Mouse (Mus musculus) liver, embryonic 15.5 days (tissue): ENCODE measurements around the gene E130116L18Rik. TPM values are rescaled to one million over a fixed set of nuclear protein-coding genes. Genes with fewer than 3 reads are reported as not detected.
A peak's percentile ranks its signal among the peaks of the same experiment; 100 is the strongest.
"Not testable (repeated sequence)": the region's sequence is repeated elsewhere in the genome, so short reads cannot be mapped to it uniquely, and the experiment has no call there.

Experiments used
- ATAC-seq: fragments of 200-750 bp; cut with Nextera tagmentation; 2 replicates; pipeline ENCODE4 v1.8.0; 2017; ENCODE audit warnings: moderate number of reproducible peaks, mild to moderate bottlenecking, moderate library complexity; ENCODE audit not compliant: insufficient read depth
- H3K27ac ChIP-seq: fragments of 300-500 bp; sonication (generic); replicated peaks from 2 replicates; pipeline ENCODE4 v1.5.1; 2015; ENCODE audit warnings: mild to moderate bottlenecking, inconsistent platforms
- H3K27me3 ChIP-seq: fragments of 300-500 bp; sonication (generic); 2 replicates; pipeline ENCODE4 v1.6.1; 2015; ENCODE audit warnings: mild to moderate bottlenecking, inconsistent platforms
- H3K36me3 ChIP-seq: fragments of 300-500 bp; sonication (generic); replicated peaks from 2 replicates; pipeline ENCODE4 v1.6.1; 2015; ENCODE audit warnings: moderate library complexity, mild to moderate bottlenecking, inconsistent platforms
- H3K4me1 ChIP-seq: fragments of 300-500 bp; sonication (generic); replicated peaks from 2 replicates; pipeline ENCODE4 v1.6.1; 2015; ENCODE audit warnings: inconsistent platforms
- H3K4me2 ChIP-seq: fragments of 300-500 bp; sonication (generic); 2 replicates; pipeline ENCODE4 v1.6.1; 2015; ENCODE audit warnings: moderate library complexity, mild to moderate bottlenecking, inconsistent platforms
- H3K4me3 ChIP-seq: fragments of 300-500 bp; sonication (generic); replicated peaks from 2 replicates; pipeline ENCODE4 v1.5.1; 2015; ENCODE audit warnings: mild to moderate bottlenecking, inconsistent platforms
- H3K9ac ChIP-seq: fragments of 300-500 bp; sonication (generic); 2 replicates; pipeline ENCODE4 v1.6.1; 2015; ENCODE audit warnings: moderate library complexity, mild to moderate bottlenecking, inconsistent platforms
- H3K9me3 ChIP-seq: fragments of 300-500 bp; sonication (generic); replicated peaks from 2 replicates; pipeline ENCODE4 v1.6.1; 2016; ENCODE audit warnings: inconsistent platforms
- WGBS: fragments of 180-500 bp; shearing (Covaris S2); methylation state at CpG from one replicate; pipeline ENCODE4 v1.1.7; 2015; ENCODE audit warnings: mixed read lengths; ENCODE audit not compliant: insufficient replicate concordance; 5-methylcytosine and 5-hydroxymethylcytosine counted together
- polyA plus RNA-seq: library from polyadenylated mRNA; unstranded; fragments of >200 nt; fragmentation: Nextera tagmentation; extraction: Ambion mirVana; gene quantifications from 2 replicates; pipeline ENCODE4 v1.2.1, GENCODE M21; 2015

Gene E130116L18Rik
- polyA plus RNA-seq, 1 experiment from 2014 or later, result not detected

DNA sequence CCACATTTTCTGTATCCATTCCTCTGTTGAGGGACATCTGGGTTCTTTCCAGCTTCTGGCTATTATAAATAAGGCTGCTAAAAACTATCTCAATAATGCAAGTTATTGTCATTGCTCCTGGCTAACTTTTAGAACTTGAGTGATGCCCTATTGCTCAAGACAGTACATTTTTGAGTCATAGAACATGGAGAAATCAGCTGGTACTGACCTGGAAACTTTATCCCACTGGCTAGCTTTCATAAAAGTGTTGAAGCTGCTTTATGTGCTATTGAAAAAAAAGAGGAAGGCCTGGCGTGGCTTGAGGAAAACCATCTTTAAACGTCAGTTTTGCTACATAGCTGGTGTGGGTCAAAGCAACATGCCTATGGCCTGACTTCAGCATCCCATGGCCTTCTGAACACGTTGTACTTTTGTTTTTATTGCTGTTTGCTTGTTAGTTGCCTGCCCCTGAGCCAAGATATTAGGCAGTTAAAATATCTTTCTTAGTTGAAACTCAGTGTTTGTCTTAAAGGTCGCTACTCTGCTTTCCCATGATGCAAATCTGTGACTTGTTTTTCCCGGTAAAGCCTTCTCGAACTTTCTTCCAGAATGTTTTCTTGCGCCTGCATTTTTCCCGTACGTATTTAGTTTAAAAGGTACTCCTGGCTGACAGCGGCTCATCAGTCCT is 23.0 kb upstream of the E130116L18Rik start:
- Histone ChIP-seq H3K9ac (no peak overlapping the region), H3K27me3 (no peaks in the 10 kb centered on the region), H3K9me3 (no peaks in the 10 kb centered on the region), H3K4me1 (0 out of 2 replicates have a peak, but pooled peaks cover 4% of the 10 kb centered on the region), H3K36me3 (peaks cover 3% of the 10 kb centered on the region; the same call in 1 of the 2 replicates), H3K4me3 (no peak overlapping the region), H3K27ac (no peak overlapping the region), H3K4me2 (no peak overlapping the region)
- ATAC-seq, result no peak
- 66% methylated on average over 10 of the region's 10 CpGs for WGBS

DNA sequence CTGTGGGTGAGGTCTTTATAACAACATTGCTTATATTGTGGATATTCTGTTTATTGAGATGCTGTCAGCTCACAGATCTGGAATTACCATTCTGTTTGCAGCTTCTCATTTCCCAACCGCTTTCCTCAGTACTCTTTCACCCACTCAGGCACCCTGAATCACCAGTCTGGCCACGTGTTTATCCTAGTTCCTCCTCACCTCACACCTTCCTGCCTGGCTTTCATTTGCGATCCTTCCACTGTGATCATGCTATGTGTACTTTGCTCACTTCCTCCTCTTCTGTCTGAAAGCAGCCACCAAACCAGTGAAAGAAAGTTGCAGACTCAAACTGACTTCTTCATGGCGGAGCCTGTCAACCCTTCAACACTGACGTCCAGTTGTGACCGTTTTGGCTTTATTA is 20.1 kb upstream of the E130116L18Rik start:
- Histone ChIP-seq H3K4me3 (no peak overlapping the region), H3K9ac (no peak overlapping the region), H3K27me3 (no peaks in the 10 kb centered on the region), H3K36me3 (no peaks in the 10 kb centered on the region), H3K4me1 (0 out of 2 replicates have a peak, but pooled peaks cover 4% of the 10 kb centered on the region), H3K4me2 (no peak overlapping the region), H3K27ac (no peak overlapping the region), H3K9me3 (no peaks in the 10 kb centered on the region)
- WGBS, result 47% methylated on average over 6 of the region's 6 CpGs
- no peak for ATAC-seq

DNA sequence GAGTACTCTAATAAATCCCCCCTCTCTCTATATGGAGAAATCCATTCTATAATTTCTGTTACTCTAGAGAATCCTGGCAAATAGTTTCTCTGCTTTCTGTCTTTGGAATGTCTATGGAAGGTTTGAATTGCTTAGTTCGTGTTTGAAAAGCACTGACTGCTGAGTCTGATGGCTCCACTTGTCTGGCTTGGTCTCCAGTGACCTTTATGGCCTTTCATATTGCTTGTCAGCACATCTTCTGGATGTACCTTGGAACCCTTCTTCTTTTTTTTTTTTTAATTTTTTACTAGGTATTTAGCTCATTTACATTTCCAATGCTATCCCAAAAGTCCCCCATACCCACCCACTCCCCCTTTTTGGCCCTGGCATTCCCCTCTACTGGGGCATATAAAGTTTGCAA is 1.4 kb upstream of the E130116L18Rik start:
- H3K36me3 ChIP-seq, ATAC-seq, H3K4me1 ChIP-seq, H3K4me3 ChIP-seq, H3K4me2 ChIP-seq, H3K27ac ChIP-seq, H3K9ac ChIP-seq, H3K9me3 ChIP-seq: not testable (repeated sequence)
- WGBS, result 61% methylated on average over 1 of the region's 1 CpGs
- H3K27me3 ChIP-seq, result peaks cover 30% of the 10 kb centered on the region

DNA sequence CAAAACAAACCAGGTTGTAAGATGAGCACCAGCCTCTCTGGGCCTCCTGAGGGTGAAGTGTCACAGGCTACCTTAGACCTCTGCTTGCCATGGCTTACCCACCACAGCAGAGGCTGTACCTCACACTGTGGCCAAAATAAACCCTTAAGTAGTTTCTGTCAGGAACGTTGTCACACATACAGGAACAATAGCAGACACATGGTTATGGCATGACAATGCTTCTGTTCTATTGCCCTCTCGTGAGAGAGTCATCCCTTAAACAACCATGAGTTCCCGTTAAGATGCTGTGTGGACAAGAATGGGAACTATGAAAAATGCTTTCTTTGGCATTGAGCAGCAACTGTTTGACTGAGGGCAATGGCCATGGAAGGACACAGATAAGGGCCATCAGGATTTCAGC is 1.3 kb downstream of the E130116L18Rik start, which contains the start of gene Galnt11:
Gene Galnt11, plus strand, starts transcription at position 301 of the 400 bp plus-strand sequence.
- no peaks in the 10 kb centered on the region for H3K36me3 ChIP-seq
- no peaks in the 10 kb centered on the region for H3K9me3 ChIP-seq
- H3K4me3 ChIP-seq, result peak within 1 kb of the TSS; percentile 62
- 58% methylated on average over 3 of the region's 3 CpGs for WGBS
- peaks cover 30% of the 10 kb centered on the region for H3K27me3 ChIP-seq
- ATAC-seq, result no peak
- H3K27ac ChIP-seq, result peak within 1 kb of the TSS; percentile 61; the same call in 1 of the 2 replicates
- peak within 1 kb of the TSS; percentile 71 for H3K4me2 ChIP-seq
- 0 out of 2 replicates have a peak, but pooled peaks cover 4% of the 10 kb centered on the region for H3K4me1 ChIP-seq
- H3K9ac ChIP-seq, result peak within 1 kb of the TSS; percentile 54

DNA sequence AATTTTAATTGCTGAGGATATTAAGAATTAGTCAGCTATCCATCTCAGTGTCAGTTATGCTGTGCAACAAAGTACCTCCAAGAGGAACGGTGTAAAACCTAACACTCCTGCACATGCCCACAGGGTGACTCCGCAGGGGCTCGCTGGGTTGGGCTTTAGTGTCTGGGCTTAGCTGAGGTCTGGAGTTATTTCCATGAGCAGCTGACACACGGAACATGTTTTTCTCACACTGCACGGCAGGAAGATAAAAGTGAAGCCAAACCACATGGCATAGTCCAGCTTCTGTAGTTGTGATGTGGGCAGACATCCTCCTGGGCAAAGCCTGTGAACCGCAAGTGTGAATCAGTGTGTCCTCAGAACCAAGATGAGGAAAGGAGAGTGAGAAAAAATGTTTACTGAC is 7.9 kb downstream of the E130116L18Rik start:
- H3K4me1 ChIP-seq, result no peaks in the 10 kb centered on the region
- ATAC-seq, result no peak
- H3K9ac ChIP-seq, result no peak overlapping the region
- 59% methylated on average over 6 of the region's 6 CpGs for WGBS
- H3K4me2 ChIP-seq, result no peak overlapping the region
- H3K4me3 ChIP-seq, result no peak overlapping the region
- no peaks in the 10 kb centered on the region for H3K36me3 ChIP-seq
- H3K27ac ChIP-seq, result no peak overlapping the region
- no peaks in the 10 kb centered on the region for H3K27me3 ChIP-seq
- no peaks in the 10 kb centered on the region for H3K9me3 ChIP-seq

DNA sequence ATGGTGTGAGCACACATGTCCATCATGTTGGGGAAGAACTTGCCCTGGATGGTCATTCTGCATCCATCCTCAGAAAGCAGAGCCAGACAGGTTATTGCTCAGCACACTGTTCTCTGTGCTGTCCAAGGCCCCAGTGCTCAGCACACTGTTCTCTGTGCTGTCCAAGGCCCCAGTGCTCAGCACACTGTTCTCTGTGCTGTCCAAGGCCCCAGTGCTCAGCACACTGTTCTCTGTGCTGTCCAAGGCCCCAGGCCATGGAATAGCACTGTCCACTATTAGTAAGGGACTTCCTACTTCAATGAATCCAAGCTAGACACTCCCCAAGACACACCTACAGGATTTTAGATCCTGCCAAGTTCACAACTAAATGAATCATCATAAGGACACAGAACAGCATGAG is 9.7 kb downstream of the E130116L18Rik start:
- not testable (repeated sequence) for H3K9ac ChIP-seq, H3K4me2 ChIP-seq, H3K27ac ChIP-seq, H3K36me3 ChIP-seq, ATAC-seq, H3K9me3 ChIP-seq, H3K4me1 ChIP-seq, H3K27me3 ChIP-seq, H3K4me3 ChIP-seq

DNA sequence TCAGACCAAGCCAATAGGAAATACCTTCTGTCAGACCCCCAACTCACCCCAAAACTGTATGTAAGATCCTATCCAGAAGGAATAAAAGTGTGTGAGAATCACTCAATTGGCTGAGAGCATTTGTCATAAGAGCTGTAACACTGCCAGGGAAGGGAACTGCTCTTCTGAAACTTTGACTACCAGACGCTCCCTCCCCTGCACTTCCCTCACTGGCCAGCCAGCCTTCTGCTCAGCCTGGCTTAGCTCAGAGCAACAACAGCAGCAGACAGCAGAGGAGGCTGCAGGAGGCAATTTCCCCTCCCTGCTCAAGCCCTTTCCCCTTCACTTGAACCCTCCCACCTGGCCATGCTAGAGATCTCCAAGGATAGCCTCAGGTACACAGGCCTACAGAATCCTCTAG is 11.1 kb downstream of the E130116L18Rik start:
- H3K9ac ChIP-seq, result no peak overlapping the region
- no peaks in the 10 kb centered on the region for H3K27me3 ChIP-seq
- no peak overlapping the region for H3K4me2 ChIP-seq
- H3K4me3 ChIP-seq, result no peak overlapping the region
- WGBS, result 44% methylated on average over 1 of the region's 1 CpGs
- ATAC-seq, result no peak
- no peaks in the 10 kb centered on the region for H3K36me3 ChIP-seq
- no peaks in the 10 kb centered on the region for H3K9me3 ChIP-seq
- H3K4me1 ChIP-seq, result no peaks in the 10 kb centered on the region
- no peak overlapping the region for H3K27ac ChIP-seq

DNA sequence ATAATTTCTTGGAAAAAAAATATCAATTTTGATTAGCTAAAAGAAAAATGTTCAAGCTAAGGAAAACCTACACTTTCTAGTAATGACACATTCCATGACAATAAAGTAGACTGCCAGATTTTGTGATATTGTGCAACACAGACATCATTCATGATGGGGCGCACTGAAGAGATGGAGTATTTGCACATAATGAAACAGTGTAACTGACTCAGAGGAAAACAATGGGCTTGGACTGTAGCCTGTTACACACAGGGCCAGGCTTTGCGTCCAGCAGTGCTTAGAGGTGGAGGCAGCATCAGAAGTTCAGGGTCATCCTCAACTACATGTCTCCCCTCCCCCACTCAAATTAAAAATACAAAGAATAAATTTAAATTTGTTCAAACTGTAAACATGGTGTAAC is 32.4 kb downstream of the E130116L18Rik start:
- Histone ChIP-seq H3K4me1 (no peaks in the 10 kb centered on the region), H3K36me3 (no peaks in the 10 kb centered on the region), H3K27ac (no peak overlapping the region), H3K9ac (no peak overlapping the region), H3K4me3 (no peak overlapping the region), H3K9me3 (no peaks in the 10 kb centered on the region), H3K27me3 (no peaks in the 10 kb centered on the region), H3K4me2 (no peak overlapping the region)
- WGBS, result 64% methylated on average over 2 of the region's 2 CpGs
- no peak for ATAC-seq

DNA sequence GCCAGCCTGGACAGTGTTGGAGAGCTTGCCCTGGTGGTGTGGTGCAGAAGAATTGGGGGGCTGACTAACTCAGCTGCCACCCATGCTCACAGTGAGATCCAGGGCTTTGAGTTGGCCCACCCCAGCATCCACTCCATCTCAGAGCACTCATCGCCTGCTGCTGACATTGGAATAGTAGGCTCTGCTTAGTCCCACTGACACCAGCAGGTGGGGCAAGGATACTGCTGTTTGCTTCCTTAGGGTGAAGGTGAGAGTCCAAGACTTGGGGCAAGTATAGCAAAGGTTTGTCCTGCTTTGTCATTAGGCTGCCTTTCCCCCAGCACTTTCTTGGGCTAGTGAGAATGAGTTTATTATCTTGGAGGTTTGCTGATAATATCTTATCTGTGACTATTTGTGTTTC is 34.2 kb downstream of the E130116L18Rik start:
- WGBS, result 41% methylated on average over 1 of the region's 1 CpGs
- Histone ChIP-seq H3K4me2 (no peak overlapping the region), H3K27ac (no peak overlapping the region), H3K9ac (no peak overlapping the region), H3K4me1 (no peaks in the 10 kb centered on the region), H3K36me3 (no peaks in the 10 kb centered on the region), H3K9me3 (no peaks in the 10 kb centered on the region), H3K4me3 (no peak overlapping the region), H3K27me3 (no peaks in the 10 kb centered on the region)
- ATAC-seq, result no peak

DNA sequence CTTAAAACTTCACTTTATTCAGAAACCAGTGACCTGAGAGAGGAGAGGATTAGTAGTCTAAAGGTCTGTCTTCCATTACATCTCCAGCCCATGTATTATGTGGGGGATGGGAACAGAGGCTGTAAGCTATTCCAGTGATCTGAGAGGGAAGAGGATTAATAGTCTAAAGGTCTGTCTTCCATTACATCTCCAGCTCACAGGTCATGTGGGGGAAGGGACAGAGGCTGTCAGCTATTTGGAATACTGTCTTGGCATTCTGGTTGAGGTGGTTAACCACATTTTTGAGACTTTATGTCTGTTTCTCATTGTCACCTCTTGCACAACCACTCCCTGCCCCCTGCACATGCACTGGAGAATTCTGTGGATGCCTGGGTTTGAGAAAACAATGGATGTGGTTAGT is 35.2 kb downstream of the E130116L18Rik start:
- H3K4me1 ChIP-seq, result no peaks in the 10 kb centered on the region
- ATAC-seq, result no peak
- no peak overlapping the region for H3K9ac ChIP-seq
- H3K4me2 ChIP-seq, result no peak overlapping the region
- no peaks in the 10 kb centered on the region for H3K36me3 ChIP-seq
- no peaks in the 10 kb centered on the region for H3K27me3 ChIP-seq
- no peak overlapping the region for H3K4me3 ChIP-seq
- no peaks in the 10 kb centered on the region for H3K9me3 ChIP-seq
- H3K27ac ChIP-seq, result no peak overlapping the region

DNA sequence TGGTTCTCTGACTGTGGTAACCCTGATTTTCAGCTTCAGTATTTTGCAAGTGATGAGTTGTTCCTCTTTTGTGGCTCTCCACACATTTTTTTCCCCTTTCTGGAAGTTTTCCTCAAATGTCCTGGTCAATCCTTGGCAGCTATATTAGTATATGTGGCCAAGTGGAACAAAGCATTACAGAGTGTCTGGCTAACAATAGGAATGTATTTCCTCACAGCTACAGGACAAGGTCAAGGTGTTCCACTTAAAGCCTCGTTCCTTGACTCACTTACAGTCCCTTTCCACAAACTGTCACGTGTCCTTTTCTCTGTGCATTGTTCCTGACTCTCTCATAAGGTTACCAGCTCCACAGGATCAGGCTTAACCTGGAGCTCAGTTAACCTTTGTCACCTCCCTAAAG is 38.4 kb downstream of the E130116L18Rik start:
- H3K4me2 ChIP-seq, result no peak overlapping the region
- H3K27me3 ChIP-seq, result no peaks in the 10 kb centered on the region
- no peak overlapping the region for H3K27ac ChIP-seq
- H3K4me3 ChIP-seq, result no peak overlapping the region
- H3K9ac ChIP-seq, result no peak overlapping the region
- no peaks in the 10 kb centered on the region for H3K36me3 ChIP-seq
- H3K4me1 ChIP-seq, result no peaks in the 10 kb centered on the region
- no peaks in the 10 kb centered on the region for H3K9me3 ChIP-seq
- WGBS, result 38% methylated on average over 2 of the region's 2 CpGs
- ATAC-seq, result no peak

DNA sequence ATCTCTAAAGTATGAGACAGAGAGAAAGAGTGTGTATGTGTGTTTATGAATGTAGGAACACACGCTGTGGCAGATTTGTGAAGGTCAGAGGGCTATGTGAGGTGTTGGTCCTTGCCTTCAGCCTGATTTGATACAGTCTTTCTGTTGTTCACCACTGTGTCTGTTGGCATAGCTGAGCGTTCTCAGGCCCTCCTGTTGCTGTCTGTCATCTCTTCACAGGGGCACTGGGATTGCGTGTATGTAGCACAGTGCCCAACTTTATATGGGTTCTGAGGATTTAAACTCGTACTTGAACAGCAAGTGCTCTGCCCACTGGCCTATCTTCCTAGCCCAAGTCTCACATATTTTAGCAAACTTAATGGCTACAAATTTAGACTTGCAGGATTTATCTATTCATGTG is 39.4 kb downstream of the E130116L18Rik start:
- no peaks in the 10 kb centered on the region for H3K4me1 ChIP-seq
- WGBS, result 71% methylated on average over 4 of the region's 4 CpGs
- H3K4me2 ChIP-seq, result no peak overlapping the region
- no peak overlapping the region for H3K9ac ChIP-seq
- H3K9me3 ChIP-seq, result no peaks in the 10 kb centered on the region
- no peaks in the 10 kb centered on the region for H3K27me3 ChIP-seq
- no peak overlapping the region for H3K4me3 ChIP-seq
- H3K27ac ChIP-seq, result no peak overlapping the region
- no peaks in the 10 kb centered on the region for H3K36me3 ChIP-seq
- ATAC-seq, result no peak
